8 mouse cellular contexts compared by ENCODE assay signal in genomic region chr5:146963937-146964278, GRCm38 (mm10). TPM values are rescaled to one million over a fixed set of nuclear protein-coding genes. Genes with fewer than 3 reads are reported as not detected.
A peak's percentile ranks its signal among the peaks of the same experiment; 100 is the strongest.
DNase-seq lines count a peak whose midpoint lies in the region; ATAC-seq and TF ChIP-seq lines count a peak whose summit lies in the region.

No protein-coding gene starts in this region.

- no peak overlapping the region for H3K27ac ChIP-seq in embryonic facial prominence, embryonic 15.5 days (replicated peaks)
- H3K27ac ChIP-seq in limb, embryonic 12.5 days: no peak overlapping the region
- H3K27ac ChIP-seq in neural tube, embryonic 13.5 days (replicated peaks): no peak overlapping the region

- H3K9ac ChIP-seq in embryonic facial prominence, embryonic 15.5 days: 0 out of 2 replicates have a peak overlapping the region, but pooled peaks have one; percentile 21
- H3K9ac ChIP-seq in limb, embryonic 12.5 days (replicated peaks): 0 out of 2 replicates have a peak overlapping the region, but pooled peaks have one; percentile 31
- H3K9ac ChIP-seq in neural tube, embryonic 13.5 days: peak overlapping the region; percentile 66

- ATAC-seq in embryonic facial prominence, embryonic 15.5 days (ENCODE audit: insufficient number of reproducible peaks, low FRiP score, low TSS enrichment, low read depth): no peak
- ATAC-seq in limb, embryonic 12.5 days (ENCODE audit: insufficient number of reproducible peaks, insufficient read depth, low FRiP score, low TSS enrichment, low read depth): no peak
- peak; percentile 29; the same call in 1 of the 2 replicates for ATAC-seq in neural tube, embryonic 13.5 days (ENCODE audit: low read depth)
- ATAC-seq in cerebellum, adult (ENCODE audit: insufficient number of reproducible peaks, low FRiP score, low TSS enrichment): no peak

- peaks cover 6% of the 10 kb centered on the region; the same call in 1 of the 2 replicates for H3K4me1 ChIP-seq in lung, adult 2 months (ENCODE audit: control insufficient read depth, insufficient read depth, low read length)
- H3K4me1 ChIP-seq in embryonic facial prominence, embryonic 15.5 days: peaks cover 9% of the 10 kb centered on the region
- peaks cover 6% of the 10 kb centered on the region for H3K4me1 ChIP-seq in limb, embryonic 12.5 days (replicated peaks)
- H3K4me1 ChIP-seq in neural tube, embryonic 13.5 days (replicated peaks): peaks cover 15% of the 10 kb centered on the region

- H3K9me3 ChIP-seq in embryonic facial prominence, embryonic 15.5 days (replicated peaks): no peaks in the 10 kb centered on the region
- H3K9me3 ChIP-seq in limb, embryonic 12.5 days: no peaks in the 10 kb centered on the region
- H3K9me3 ChIP-seq in neural tube, embryonic 13.5 days: no peaks in the 10 kb centered on the region

- TF ChIP-seq CTCF in lung, adult 2 months (IDR thresholded peaks at IDR 0.05; ENCODE audit: insufficient read depth, low read length): no peak

- no peak for DNase-seq in lung, adult 2 months
- DNase-seq in lung, postnatal 25 days (ENCODE audit: low spot score): no peak
- no peak for DNase-seq in cerebellum, postnatal 36 days
- DNase-seq in frontal cortex, postnatal 36 days (ENCODE audit: low spot score in 2 of 2): no peak

- H3K27me3 ChIP-seq in embryonic facial prominence, embryonic 15.5 days: no peaks in the 10 kb centered on the region
- H3K27me3 ChIP-seq in limb, embryonic 12.5 days: no peaks in the 10 kb centered on the region
- peaks cover 6% of the 10 kb centered on the region; the same call in 1 of the 2 replicates for H3K27me3 ChIP-seq in neural tube, embryonic 13.5 days

- 55% methylated on average over 8 of the region's 8 CpGs for WGBS in lung, adult 2 months
- 51% methylated on average over 8 of the region's 8 CpGs for WGBS in embryonic facial prominence, embryonic 15.5 days
- 53% methylated on average over 8 of the region's 8 CpGs for WGBS in limb, embryonic 12.5 days
- 47% methylated on average over 8 of the region's 8 CpGs for WGBS in neural tube, embryonic 13.5 days

- peaks cover 8% of the 10 kb centered on the region; the same call in 1 of the 2 replicates for H3K36me3 ChIP-seq in embryonic facial prominence, embryonic 15.5 days
- peaks cover 17% of the 10 kb centered on the region for H3K36me3 ChIP-seq in limb, embryonic 12.5 days
- H3K36me3 ChIP-seq in neural tube, embryonic 13.5 days: peaks cover 9% of the 10 kb centered on the region

- peak overlapping the region; percentile 29 for H3K4me3 ChIP-seq in lung, adult 2 months (replicated peaks; ENCODE audit: extremely low read depth, low read depth, low read length)
- peak overlapping the region; percentile 86 for H3K4me3 ChIP-seq in embryonic facial prominence, embryonic 15.5 days (replicated peaks)
- peak overlapping the region; percentile 82 for H3K4me3 ChIP-seq in limb, embryonic 12.5 days (replicated peaks)
- H3K4me3 ChIP-seq in neural tube, embryonic 13.5 days: peak overlapping the region; percentile 85

- no peak for TF ChIP-seq POLR2A in lung, adult 2 months (IDR thresholded peaks at IDR 0.05; ENCODE audit: borderline replicate concordance, extremely low read depth, low read depth, low read length)

- peak overlapping the region; percentile 59 for H3K4me2 ChIP-seq in embryonic facial prominence, embryonic 15.5 days (replicated peaks)
- peak overlapping the region; percentile 69 for H3K4me2 ChIP-seq in limb, embryonic 12.5 days
- H3K4me2 ChIP-seq in neural tube, embryonic 13.5 days: peak overlapping the region; percentile 72

RNA-seq across cellular contexts. Expression of gene Mtif3, which starts 0.3 kb away (rescaled TPM):
- 7.8 and 8.6 TPM in 2 replicates for polyA plus RNA-seq in lung, adult 2 months (2012; rRNA removed)
- 23.0 and 24.0 TPM in 2 replicates for polyA plus RNA-seq in embryonic facial prominence, embryonic 15.5 days (2015; fragmentation: Nextera tagmentation; extraction: Ambion mirVana)
- 20.4 and 22.3 TPM in 2 replicates for polyA plus RNA-seq in limb, embryonic 12.5 days (2016; fragmentation: Nextera tagmentation; extraction: Ambion mirVana)
- 28.9 and 31.7 TPM in 2 replicates for polyA plus RNA-seq in neural tube, embryonic 13.5 days (2015; fragmentation: Nextera tagmentation; extraction: Ambion mirVana)

RNA-seq across cellular contexts. Expression of gene Gtf3a, which starts 15.5 kb away (rescaled TPM):
- polyA plus RNA-seq in lung, adult 2 months (2012; rRNA removed): 35.2 and 52.8 TPM in 2 replicates
- polyA plus RNA-seq in embryonic facial prominence, embryonic 15.5 days (2015; fragmentation: Nextera tagmentation; extraction: Ambion mirVana): 96.9 and 105 TPM in 2 replicates
- 111 and 122 TPM in 2 replicates for polyA plus RNA-seq in limb, embryonic 12.5 days (2016; fragmentation: Nextera tagmentation; extraction: Ambion mirVana)
- polyA plus RNA-seq in neural tube, embryonic 13.5 days (2015; fragmentation: Nextera tagmentation; extraction: Ambion mirVana): 104 and 110 TPM in 2 replicates

Comparison
In these comparisons a context has a peak if more than half of its experiments do, and no peak if none do; other contexts are left out.
1. H3K4me3 ChIP-seq: peak in every context shown above with its lines; median percentile 86 in embryonic facial prominence, embryonic 15.5 days; 85 in neural tube, embryonic 13.5 days; 82 in limb, embryonic 12.5 days; 29 in lung, adult 2 months.